Mouse (Mus musculus): ENCODE results near the gene Tspan7.

Tspan7 gene

GRCm38 (mm10) chrX:10484872-10485569 is at the start of gene Tspan7:
Gene Tspan7, plus strand, starts transcription at chrX:10485158.
- DNase-seq (ENCODE audit: extremely low spot score, low spot score), result peak; percentile 62

DNA sequence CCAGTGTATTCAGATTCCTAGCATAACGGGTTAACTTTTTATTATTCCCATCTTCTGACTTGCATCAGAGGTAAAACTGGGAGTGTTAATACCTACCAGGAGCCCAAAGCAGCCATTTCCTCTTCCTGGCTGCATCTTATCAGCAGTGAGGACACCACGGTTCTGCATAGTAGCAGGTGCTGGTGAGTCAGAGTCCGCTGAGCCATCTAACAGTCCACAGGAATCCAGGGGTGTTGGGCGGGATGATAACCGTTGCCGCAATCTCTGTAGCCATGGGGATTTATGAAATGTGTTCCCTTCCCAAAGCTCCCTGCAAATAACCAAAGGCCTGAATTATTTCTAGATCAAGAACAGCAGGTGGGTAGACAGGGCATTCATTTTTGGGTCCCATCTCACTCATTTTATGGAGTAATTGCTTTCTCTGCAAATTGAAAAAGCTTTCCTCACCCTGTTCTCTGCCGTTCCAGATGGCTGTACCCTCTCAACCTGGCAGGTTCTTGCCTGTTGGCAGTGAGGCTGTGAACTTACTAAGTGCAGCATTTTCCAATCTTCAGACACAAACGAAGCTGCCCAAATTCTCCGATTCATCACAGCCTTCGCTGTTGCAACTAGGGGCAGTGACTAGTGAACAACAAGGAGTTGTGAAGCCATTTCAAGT is 35.5 kb upstream of the Tspan7 start:
- DNase-seq (ENCODE audit: extremely low spot score, low spot score), result no peak

DNA sequence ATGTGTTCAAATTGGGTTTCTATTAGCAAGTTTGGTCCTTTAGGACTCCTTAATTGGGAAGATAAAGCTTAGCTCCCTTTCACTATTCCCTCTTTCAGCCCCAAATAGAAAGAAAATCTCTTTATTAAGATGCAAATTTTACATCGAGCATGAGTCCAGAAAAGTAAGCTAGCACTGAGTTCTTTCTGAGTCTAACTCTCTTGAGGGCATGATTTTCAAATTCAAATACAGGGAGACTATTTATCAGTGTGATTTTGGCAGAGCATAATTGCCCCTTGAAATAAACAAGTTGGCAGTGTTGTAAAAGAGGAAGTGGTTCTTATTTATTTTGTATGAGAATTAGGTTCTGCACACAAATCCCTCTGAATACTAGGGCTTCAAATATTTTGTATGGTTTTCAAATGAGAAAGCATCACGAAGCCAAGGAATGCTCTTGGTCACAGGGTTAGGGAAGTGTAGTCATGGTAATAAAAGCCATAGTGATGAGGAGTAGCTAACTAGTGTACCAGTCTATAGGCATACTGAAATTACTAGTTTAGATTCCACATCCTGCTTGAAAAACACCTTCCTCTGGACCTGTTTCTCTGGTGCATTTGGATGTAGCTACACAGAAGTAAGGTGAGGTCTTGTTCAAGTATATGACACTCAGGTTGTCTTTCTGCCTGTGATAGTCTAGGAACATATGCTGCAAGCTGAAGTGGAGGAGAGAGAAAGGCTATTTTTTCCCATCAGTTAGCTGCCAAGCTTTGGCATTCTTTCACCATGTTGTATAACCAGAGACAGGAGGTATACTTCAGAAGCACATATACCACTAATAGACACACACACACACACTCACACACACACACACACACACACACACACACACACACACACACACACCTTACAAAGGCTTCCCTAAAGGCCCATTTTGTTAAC is 34.6 kb upstream of the Tspan7 start:
- DNase-seq (ENCODE audit: extremely low spot score, low spot score), result no peak

- DNase-seq (ENCODE audit: extremely low spot score, low spot score), result no peak
Observed at GRCm38 (mm10) chrX:10453798-10454197, 31.2 kb upstream of the Tspan7 start.

- DNase-seq (ENCODE audit: extremely low spot score, low spot score), result no peak
Observed at GRCm38 (mm10) chrX:10457256-10457655, 27.7 kb upstream of the Tspan7 start.

DNA sequence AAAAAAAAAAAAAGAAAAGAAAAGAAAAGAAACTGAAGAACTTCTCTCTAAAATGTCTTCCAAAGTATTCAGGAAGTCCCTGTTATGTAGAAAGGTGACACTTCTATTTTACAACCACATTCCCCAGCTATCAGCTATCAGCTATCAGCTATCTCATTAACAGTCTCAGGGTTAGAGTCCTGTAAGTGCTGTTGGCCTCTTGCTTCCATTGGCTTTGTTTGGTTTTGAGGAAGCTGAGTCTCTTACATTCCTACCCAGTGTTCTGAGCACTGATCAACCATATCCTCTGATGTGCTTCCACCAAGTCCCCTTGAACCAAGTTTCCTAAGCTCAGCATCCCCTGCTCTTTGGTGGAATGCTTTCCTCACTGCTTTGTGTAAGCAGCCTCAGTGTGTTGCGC is 7.9 kb upstream of the Tspan7 start:
- DNase-seq (ENCODE audit: extremely low spot score, low spot score), result no peak

GRCm38 (mm10) chrX:10479031-10479886 is 5.7 kb upstream of the Tspan7 start:
- no peak for DNase-seq (ENCODE audit: extremely low spot score, low spot score)

DNA sequence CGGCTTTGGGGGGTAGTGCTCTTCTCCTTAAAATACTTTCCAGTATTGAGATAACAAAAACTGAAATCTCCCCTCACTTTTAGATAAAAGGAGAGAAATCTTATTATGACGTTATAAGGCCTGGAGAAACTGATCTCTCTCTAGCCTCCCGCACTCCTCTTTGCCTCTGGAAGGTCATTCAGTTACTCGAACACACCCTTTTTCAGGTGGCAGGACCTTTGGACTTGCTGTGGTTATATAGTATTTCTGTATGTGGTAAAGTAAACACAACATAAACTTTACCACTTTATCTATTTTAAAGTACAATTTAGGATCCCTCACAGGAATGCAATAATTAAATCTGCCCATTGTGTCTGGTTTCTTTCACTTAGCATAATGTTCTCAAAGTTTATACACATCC is 5.0 kb upstream of the Tspan7 start:
- DNase-seq (ENCODE audit: extremely low spot score, low spot score), result no peak

- DNase-seq (ENCODE audit: extremely low spot score, low spot score), result peak; percentile 66
Observed at GRCm38 (mm10) chrX:10485664-10486211, 780 bp downstream of the Tspan7 start.

GRCm38 (mm10) chrX:10498580-10498979 is 13.6 kb downstream of the Tspan7 start:
- DNase-seq (ENCODE audit: extremely low spot score, low spot score), result no peak

DNA sequence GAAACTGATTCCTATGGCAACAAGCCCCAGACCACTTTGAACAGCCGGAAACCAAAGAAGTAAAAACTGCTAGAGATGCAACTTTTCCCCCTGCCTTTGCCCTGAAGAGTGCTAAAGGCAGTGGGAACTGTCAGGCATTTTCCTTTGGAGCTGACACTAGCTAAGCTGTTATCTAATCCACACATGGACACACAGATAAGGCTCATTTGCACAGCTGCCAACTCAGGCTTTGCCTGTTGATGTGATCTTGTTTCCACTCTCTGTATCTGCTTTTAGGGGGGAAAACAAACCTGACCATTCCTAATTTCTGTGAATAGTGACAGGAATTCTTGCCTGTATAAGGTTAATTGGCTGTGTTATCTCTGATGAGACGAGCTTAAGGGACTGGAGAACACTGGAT is 17.7 kb downstream of the Tspan7 start:
- DNase-seq (ENCODE audit: extremely low spot score, low spot score), result no peak

GRCm38 (mm10) chrX:10514417-10514816 is 29.5 kb downstream of the Tspan7 start:
- DNase-seq (ENCODE audit: extremely low spot score, low spot score), result no peak

- DNase-seq (ENCODE audit: extremely low spot score, low spot score), result no peak
Observed at GRCm38 (mm10) chrX:10514971-10515370, 30.0 kb downstream of the Tspan7 start.

DNA sequence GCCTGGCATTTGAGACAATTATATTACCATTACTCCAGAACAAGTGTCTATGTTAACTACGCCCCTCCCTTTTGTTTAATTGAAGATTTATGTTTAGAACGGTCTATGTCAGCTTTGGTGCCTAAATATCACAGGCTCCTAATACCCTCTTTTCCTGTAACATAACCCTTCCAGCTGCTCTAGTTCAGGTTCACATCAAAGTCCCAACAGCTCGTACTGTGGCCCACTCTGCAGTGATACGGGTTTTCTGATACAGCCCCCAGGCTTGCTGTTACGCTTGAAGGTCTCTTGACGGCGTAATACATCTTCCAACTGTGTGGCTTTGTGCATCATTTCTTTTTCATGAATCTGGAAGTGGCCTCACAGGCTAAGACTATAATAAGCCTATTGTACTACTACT is 31.5 kb downstream of the Tspan7 start:
- DNase-seq (ENCODE audit: extremely low spot score, low spot score), result no peak

DNA sequence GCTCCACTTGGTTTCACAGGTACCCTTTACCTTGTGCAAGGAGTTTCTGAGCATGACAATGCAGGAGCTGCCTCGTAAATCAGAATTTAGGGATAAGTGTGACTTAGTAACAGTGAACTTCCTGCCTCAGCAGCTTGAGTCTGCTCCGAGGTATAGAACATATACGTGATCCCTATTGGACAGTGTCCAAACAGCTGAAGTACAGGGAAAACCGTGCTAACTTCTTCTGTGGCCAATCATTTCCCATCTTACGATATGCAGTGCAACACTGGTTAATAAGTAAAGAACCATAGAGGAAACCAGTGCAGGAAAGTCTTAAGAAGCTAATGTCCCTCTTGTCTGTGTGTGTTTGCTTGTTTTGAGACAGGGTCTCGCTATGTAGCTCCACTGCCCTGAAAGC is 32.0 kb downstream of the Tspan7 start:
- no peak for DNase-seq (ENCODE audit: extremely low spot score, low spot score)

DNA sequence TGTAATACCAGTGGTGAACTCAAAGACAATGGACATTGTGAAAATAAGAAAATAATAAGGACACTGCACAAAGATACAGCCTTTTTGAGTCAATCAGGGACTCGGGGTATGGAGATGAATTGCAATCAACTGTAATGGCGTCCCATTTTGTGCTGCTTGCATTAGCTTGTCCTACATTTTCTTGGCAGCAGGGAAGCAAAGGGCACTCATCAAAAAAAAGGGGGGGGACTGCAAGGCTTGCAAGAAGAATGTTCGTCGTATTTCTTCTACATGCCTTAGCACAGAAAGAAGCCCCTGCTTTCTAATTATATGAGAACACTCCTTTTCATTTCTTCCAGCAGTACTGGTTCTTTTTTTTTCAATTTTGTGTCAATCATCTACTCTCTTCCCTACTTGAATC is 32.8 kb downstream of the Tspan7 start:
- no peak for DNase-seq (ENCODE audit: extremely low spot score, low spot score)

DNA sequence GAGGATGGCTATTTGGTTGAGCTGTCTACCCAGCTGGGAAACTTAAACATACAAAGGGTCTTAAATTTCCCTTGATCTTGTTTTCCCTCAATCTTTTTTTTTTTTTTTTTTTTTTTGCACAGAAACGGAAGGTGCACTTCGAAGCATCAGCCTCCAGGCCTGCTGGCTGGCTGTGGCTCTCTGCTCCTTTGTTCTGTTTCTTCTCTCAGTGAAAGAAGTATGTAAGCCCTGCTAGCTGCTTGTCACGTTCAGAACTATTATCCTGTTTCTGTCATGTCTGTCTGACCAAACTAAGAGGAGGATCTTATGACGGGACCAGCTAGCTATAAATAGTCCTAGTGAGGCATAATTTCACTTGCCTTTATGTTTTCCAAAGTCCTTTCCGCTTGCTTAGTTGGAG is 33.6 kb downstream of the Tspan7 start:
- DNase-seq (ENCODE audit: extremely low spot score, low spot score), result no peak

DNA sequence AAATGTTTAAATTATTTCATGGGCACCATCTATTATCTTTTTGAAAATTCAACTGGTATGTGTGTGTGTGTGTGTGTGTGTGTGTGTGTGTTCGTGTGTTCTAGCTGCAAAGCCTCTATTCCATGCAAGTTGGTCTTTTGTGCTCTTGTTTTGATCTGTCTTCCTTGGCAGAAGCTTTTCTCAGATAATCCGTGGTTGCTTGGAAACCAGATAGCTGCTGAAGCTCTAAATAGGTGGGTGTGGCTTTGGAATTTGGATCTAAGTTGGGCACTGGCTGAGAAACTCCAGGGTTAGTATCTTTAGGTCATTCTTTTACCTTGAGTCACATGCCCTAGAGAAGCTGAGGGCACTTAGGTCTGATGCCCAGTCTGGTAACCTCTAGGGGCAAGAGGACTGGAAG is 50.5 kb downstream of the Tspan7 start:
- DNase-seq (ENCODE audit: extremely low spot score, low spot score), result no peak

GRCm38 (mm10) chrX:10539009-10539408 is 54.1 kb downstream of the Tspan7 start:
- no peak for DNase-seq (ENCODE audit: extremely low spot score, low spot score)

DNA sequence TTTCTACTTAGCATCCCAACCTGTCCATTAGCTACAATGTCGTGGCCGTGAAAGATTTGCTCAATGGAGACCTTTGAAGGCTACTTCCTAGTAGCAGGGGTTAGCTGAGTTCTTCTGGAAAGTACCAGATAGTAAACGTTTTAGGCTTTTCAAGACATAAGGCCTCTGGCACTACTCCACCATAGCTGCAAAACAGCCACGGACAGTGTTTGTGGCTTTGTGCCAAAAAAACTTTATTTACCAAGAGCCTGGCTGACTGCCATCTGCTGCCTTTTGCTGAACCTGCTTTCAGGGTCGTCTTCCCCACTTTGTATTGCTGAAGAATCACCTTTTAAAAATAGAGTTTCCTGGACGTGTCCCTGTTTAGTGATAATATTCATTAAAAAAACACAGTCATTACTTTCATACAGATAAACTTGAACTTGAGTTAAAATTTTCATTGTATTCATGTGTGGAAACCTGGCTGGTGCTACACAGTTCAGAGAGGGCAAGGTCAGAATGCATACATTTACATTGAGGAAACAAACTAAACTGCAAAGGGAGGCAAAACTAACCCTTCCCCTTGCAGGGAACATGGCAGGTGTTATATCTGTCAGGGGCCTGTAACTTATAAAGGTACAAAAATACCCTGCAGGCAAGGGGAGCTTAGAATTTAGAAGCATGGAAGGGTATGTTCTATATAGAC is 54.7 kb downstream of the Tspan7 start:
- no peak for DNase-seq (ENCODE audit: extremely low spot score, low spot score)
